Mouse (Mus musculus): ENCODE measurements at regions not wholly inside any gene's neighbourhood (a gene's known extent, or its start where the extent isn't known, plus 50 kb on each side); places are given as distances from the start of the nearest gene placed in this dataset.

DNA sequence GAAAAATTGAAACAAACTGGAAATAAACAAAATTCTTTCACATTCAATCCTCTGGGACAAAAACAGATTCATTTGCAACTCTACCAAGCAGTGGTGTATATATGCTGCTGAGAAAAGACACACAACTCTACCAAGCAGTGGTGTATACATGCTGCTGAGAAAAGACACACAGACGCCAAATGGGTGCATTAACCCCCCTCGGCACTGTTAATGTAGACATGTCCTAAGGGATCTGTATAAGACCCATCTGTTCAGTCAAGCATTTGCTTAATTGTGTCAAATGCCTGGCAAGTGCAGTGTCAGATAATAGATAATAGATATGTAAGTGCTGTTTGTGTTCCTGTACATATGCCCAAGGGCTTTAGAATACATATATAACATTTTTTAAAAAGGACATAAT lies 1035.2 kb upstream of the B3galt2 start:
- DNase-seq, result no peak

- no peak for DNase-seq
These were observed 1034.4 kb upstream of the B3galt2 start for GRCm38 (mm10) chr1:142606082-142606481.

DNA sequence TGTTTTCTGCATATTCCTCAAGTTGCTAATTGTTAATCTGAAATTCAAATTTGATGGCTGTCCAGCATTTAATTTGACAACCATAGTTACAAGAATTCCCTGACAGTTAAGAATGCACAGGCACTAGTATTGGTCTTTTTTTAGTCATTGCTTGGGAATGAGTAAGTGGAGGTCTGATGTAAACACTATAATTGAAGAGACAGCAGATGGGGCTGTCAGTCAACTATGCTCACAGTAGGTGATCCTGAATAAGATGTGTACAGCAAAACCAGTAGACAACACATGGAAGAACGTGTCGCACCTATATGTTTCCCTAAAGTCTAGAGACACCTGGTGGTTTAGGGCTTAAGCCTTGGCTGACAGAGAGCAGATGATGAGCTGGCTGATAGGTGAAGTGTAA lies 1019.0 kb upstream of the B3galt2 start:
- no peak for DNase-seq

DNA sequence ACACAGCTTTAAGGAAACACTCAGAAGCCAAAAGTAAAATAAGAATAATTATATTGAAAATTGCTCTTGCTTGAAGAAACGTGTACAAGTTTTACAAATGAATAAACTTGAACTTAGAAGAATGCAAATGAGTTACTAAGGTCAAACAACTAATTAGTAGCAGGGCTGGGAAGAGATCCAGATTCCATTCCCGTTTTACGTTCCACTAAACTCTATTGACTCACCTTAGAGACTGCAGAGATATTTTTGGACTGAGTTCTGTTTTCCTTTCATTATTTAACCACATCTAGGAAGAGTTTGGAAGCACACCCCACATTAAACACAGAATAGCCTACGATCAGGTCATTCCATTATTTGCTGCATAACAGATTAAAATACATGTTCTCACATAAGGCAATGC lies 1016.2 kb upstream of the B3galt2 start:
- DNase-seq, result no peak

DNA sequence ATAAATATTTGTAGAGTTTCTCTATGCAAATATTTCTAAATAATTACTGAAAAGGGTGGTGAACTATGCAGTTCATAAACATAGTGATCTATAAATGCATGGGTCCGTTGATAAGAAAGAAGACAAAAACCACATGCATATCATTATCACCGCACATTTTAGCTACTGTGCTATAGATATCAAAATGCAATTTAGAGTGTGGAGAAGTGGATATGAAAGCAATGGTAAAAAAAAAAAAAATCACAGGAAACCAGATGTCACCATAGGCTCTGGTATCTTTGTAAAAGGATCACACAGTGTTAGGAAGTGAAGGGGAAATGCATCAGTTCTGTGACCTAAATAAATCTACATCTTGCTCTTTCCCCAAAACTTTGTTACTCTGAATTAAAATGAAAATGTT lies 985.2 kb upstream of the B3galt2 start:
- DNase-seq, result no peak

GRCm38 (mm10) chr1:142665262-142665661 lies 975.2 kb upstream of the B3galt2 start:
- no peak for DNase-seq

DNA sequence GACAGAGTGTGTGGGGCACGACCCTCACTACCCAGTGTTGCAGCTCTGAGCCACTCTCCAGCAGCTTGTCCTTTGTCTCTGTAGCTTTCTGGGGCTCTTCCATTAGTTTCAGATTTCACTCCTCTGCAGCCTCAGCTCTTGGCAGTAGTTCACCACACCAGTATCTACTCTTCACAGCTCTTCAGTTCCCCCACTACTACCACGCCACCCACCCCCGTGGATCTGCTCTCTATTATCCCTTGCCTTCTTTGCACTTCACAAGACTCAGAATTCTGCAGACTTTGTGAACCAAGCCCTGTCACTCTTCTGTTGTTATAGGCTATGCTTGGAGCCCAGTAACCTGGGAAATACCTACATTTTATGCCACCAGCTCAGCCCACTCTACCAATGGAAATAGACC lies 960.5 kb upstream of the B3galt2 start:
- no peak for DNase-seq

GRCm38 (mm10) chr1:142688828-142689227 lies 951.6 kb upstream of the B3galt2 start:
- DNase-seq, result no peak

DNA sequence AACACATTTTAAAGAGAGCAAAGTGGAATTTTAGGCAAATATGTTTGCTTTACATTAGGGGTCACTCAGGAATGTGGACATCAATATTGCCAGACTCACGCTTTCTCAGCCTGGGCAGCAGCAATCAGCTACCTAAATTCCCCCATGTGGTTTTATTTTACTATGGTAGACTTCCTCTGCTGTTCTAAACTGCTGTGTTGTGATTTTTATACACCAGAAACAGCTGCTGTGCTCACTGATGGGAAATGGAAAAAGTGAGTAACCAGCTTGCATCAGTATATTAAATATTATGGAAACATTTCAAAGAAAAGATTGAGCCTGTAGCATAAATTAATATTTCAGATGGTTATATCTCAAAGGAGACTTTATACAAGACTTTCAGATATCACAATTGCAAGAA lies 945.3 kb upstream of the B3galt2 start:
- no peak for DNase-seq

DNA sequence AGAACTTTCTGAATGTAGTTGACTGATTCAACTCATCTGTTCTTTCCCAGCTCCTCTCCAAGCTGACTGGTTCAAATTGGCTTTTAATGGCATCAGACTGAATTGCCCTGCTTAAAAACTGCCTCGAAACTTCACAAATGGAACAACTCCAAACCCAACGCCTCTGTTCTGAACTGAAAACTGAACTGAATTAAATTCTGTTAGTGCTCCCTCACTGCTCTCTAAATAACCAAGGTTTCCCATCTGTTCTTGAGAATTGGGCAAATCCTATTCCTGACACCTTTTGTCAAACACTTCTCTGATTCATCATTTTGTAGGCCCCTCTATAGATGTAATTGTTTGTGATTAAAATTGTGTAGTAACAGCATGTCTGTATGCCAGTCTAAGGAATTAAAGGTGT lies 932.2 kb upstream of the B3galt2 start:
- DNase-seq, result no peak

DNA sequence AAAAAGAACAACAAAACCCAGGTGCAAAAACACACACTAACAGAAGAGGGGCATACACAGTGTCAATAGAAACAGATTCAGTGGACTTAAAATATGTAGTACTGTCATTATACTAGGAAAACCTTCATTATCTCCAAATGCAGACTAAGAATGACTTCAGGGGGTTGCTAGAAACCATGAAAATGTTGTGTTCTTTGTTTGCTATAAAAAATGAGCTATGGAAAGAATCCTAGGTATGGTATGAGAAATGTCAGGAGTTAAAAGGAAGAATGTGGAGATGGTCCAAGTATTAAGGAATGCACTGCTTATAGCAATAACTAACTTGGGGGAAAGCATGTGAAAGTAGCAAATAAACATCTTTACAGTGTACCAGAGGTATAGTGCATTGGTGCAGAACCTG lies 910.2 kb upstream of the B3galt2 start:
- DNase-seq, result no peak

DNA sequence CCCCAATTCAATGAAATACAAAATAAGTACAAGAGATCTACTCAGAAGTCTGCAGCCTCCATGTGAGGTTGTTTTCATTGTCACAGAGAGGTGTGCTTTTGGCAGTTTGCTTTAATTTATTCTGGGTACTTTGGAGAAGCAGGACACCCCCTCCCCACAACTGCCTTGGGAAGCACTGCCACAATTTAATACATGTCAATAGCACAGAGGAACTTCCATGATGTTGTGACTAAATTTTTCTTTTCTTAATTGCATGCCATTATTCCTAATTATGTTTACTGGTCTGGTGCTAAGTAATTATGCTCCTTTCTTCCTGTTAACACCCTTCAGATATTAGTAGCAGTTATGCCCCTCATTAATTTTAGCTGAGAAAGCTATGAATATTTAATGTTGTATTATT lies 906.4 kb upstream of the B3galt2 start:
- DNase-seq, result no peak

- no peak for DNase-seq
These were observed 902.1 kb upstream of the B3galt2 start for GRCm38 (mm10) chr1:142738376-142738775.

GRCm38 (mm10) chr1:142742307-142742706 lies 898.2 kb upstream of the B3galt2 start:
- DNase-seq, result peak; percentile 27

- DNase-seq, result no peak
These were observed 869.5 kb upstream of the B3galt2 start for GRCm38 (mm10) chr1:142771010-142771409.

Measured in heart, postnatal 4 days (tissue).